Mouse (Mus musculus) G1E (cell line): ENCODE measurements at regions not wholly inside any gene's neighbourhood (a gene's known extent, or its start where the extent isn't known, plus 50 kb on each side); places are given as distances from the start of the nearest gene placed in this dataset.

Source experiments
- CTCF ChIP-seq: IDR thresholded peaks from 2 replicates; pipeline ENCODE4 v1.5.1; 2012; ENCODE audit warnings: low read depth, low read length, inconsistent platforms, mixed read lengths
- GATA2 ChIP-seq: IDR thresholded peaks from 2 replicates; pipeline ENCODE4 v1.6.1; 2012; ENCODE audit warnings: low read depth, low read length, inconsistent platforms, borderline replicate concordance

GRCm38 (mm10) chr15:67788587-67788986 lies 1287.9 kb upstream of the Lrrc6 start:
- TF ChIP-seq GATA2 (no peak), CTCF (no peak)
